Mouse (Mus musculus) limb, embryonic 10.5 days (tissue): ENCODE data around the gene Col25a1. TPM values are rescaled to one million over a fixed set of nuclear protein-coding genes. Genes with fewer than 3 reads are reported as not detected.
A peak's percentile ranks its signal among the peaks of the same experiment; 100 is the strongest.

Experiments
- DNase-seq: peaks from one replicate; pipeline ENCODE4 v3.0.0-alpha.2; 2017; ENCODE audit warnings: low spot score
- H3K27ac ChIP-seq: fragments of 300-500 bp; sonication (generic); 2 replicates; pipeline ENCODE4 v1.5.1; 2016; ENCODE audit warnings: mild to moderate bottlenecking
- H3K27me3 ChIP-seq: fragments of 300-500 bp; sonication (generic); 2 replicates; pipeline ENCODE4 v1.6.1; 2016; ENCODE audit warnings: low read depth, mild to moderate bottlenecking; ENCODE audit not compliant: poor library complexity, severe bottlenecking
- H3K36me3 ChIP-seq: fragments of 300-500 bp; sonication (generic); 2 replicates; pipeline ENCODE4 v1.6.1; 2016; ENCODE audit warnings: mild to moderate bottlenecking, moderate library complexity
- H3K4me1 ChIP-seq: fragments of 300-500 bp; sonication (generic); 2 replicates; pipeline ENCODE4 v1.6.1; 2016
- H3K4me3 ChIP-seq: fragments of 300-500 bp; sonication (generic); 2 replicates; pipeline ENCODE4 v1.5.1; 2016; ENCODE audit warnings: mild to moderate bottlenecking, moderate library complexity
- H3K9me3 ChIP-seq: fragments of 300-500 bp; sonication (generic); replicated peaks from 2 replicates; pipeline ENCODE4 v1.6.1; 2016; ENCODE audit warnings: mild to moderate bottlenecking
- WGBS: fragments of 180-500 bp; shearing (Covaris S2); methylation state at CpG from one replicate; pipeline ENCODE4 v1.1.7; 2016; 5-methylcytosine and 5-hydroxymethylcytosine counted together
- polyA plus RNA-seq: library from polyadenylated mRNA; unstranded; fragments of >200 nt; fragmentation: Nextera tagmentation; extraction: Ambion mirVana; gene quantifications from 2 replicates; pipeline ENCODE4 v1.2.1, GENCODE M21; 2016

Gene Col25a1
- polyA plus RNA-seq, 1 experiment from 2014 or later, result 18.3 TPM

DNA sequence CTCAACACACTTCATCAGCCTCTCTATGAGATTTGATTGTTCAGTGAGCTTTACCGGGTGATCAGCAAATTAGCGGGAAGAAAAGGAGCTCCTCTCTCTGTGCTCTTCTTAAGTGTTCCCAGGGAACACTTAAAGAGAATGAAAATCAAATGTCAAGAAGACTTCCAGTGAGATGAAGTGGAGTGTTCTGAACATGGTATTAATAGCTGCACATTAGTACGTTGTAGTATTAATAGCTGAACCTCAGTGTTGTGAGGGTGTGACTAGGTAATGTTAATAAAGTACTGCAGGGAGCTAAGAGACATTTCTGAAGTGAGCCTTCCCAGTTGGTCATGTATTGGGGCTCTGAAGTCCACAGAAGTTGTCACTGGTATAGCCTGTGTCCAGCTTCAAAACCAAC is 139.2 kb downstream of the Col25a1 start:
- Histone ChIP-seq H3K4me1 (peaks cover 15% of the 10 kb centered on the region), H3K27me3 (no peaks in the 10 kb centered on the region), H3K4me3 (no peak overlapping the region), H3K9me3 (no peaks in the 10 kb centered on the region), H3K27ac (no peak overlapping the region), H3K36me3 (peaks cover 8% of the 10 kb centered on the region)
- no peak for DNase-seq
- WGBS, result 88% methylated on average over 3 of the region's 3 CpGs

DNA sequence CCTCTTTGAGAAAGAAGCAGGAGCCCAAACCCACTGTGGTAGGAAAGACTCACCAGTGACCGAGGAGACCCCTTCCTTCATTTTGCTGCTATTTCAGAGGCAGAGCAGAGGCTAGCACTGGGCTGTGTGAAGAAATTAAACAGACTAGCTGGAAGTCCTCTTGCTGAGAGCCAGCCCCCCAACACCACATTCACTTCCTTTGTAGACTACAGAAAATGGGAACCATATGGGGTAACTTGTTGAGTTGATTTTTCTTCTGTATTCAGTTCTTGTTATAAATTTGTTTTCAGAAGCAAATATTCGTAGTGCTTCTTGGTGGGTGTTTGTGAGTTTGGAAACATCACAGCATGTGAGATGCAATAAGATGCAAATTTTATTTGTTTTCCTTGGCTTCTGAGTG is 142.6 kb downstream of the Col25a1 start:
- Histone ChIP-seq H3K4me1 (peaks cover 5% of the 10 kb centered on the region), H3K9me3 (no peaks in the 10 kb centered on the region), H3K27ac (0 out of 2 replicates have a peak overlapping the region, but pooled peaks have one; percentile 17), H3K36me3 (peaks cover 8% of the 10 kb centered on the region), H3K4me3 (no peak overlapping the region), H3K27me3 (no peaks in the 10 kb centered on the region)
- DNase-seq, result no peak
- 63% methylated on average over 2 of the region's 2 CpGs for WGBS

DNA sequence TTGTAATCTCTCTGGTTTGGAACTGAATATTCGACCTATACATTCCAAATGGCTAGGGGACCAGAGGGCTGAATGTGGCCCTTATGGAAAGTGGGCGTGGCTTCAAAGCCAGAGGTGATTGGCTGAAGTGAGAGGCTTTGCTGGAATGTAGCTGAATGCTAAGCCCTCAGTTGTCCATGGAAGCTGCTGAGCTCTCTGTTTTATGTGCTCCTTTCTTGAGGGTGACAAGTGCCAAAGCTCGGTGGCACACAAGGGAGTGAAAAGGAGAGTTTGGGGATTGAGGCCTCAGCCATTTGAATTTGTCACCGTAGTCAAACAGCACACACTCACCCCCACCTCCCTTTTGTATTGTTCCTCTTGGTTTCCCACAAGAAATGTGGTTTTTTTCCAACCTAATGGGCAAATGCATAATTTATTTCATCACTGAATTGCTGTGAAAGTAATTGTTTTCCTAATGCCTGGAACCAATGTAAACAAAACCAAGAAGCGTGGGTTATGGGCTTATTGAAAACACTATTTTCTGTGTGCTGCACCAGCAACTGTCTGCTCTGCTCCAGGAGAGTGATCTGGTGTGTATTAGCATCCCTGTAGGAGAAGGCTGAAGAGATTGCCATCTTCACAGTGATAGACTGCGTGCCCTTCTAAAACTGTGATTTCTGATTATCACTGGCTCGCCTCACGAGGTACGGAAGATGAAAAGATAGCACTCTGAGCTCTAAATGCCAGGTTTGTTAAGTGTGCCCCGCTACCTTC is 147.2 kb downstream of the Col25a1 start:
- peaks cover 14% of the 10 kb centered on the region for H3K4me1 ChIP-seq
- H3K4me3 ChIP-seq, result no peak overlapping the region
- WGBS, result 77% methylated on average over 10 of the region's 10 CpGs
- H3K9me3 ChIP-seq, result no peaks in the 10 kb centered on the region
- no peaks in the 10 kb centered on the region for H3K27me3 ChIP-seq
- no peak for DNase-seq
- H3K36me3 ChIP-seq, result no peaks in the 10 kb centered on the region
- no peak overlapping the region for H3K27ac ChIP-seq

DNA sequence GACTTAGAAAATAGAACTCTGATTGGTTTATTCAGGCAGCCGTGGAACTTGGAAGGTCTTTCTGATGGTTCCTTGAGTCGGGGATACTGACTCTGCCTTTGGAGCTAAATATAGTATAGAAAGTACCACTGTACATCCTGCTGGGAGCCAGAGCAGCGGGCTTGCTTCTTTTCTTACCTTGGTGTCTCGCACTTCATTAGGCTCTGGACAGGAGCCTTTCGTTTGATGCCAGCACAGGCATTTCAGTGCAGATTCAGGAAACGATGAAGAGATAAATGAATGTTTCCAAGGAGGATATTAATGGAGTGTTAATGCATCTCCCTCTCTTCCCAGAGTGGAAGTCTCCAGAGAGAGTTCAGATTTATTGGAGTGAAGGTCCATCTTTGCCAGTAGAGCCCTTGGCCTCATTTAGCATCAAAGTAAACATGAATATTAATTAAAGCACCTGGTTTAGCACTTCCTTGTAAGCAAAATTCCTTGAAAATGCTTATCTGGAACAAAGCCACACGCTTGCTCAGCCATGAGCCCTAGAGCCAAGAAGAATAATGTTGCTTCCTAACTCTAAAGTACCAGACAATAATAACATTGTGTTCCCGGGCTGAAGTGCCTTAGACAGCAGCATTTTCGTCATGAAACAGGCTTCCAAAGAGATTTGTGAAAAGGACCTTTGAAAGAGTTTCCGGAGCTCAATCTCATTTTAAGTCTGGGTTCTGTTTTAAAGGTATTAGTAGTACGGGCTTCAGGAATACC is 151.9 kb downstream of the Col25a1 start:
- Histone ChIP-seq H3K36me3 (no peaks in the 10 kb centered on the region), H3K4me1 (peaks cover 25% of the 10 kb centered on the region), H3K27me3 (no peaks in the 10 kb centered on the region), H3K4me3 (no peak overlapping the region), H3K27ac (peak overlapping the region; percentile 40; the same call in 1 of the 2 replicates), H3K9me3 (no peaks in the 10 kb centered on the region)
- DNase-seq, result no peak
- 75% methylated on average over 11 of the region's 11 CpGs for WGBS

DNA sequence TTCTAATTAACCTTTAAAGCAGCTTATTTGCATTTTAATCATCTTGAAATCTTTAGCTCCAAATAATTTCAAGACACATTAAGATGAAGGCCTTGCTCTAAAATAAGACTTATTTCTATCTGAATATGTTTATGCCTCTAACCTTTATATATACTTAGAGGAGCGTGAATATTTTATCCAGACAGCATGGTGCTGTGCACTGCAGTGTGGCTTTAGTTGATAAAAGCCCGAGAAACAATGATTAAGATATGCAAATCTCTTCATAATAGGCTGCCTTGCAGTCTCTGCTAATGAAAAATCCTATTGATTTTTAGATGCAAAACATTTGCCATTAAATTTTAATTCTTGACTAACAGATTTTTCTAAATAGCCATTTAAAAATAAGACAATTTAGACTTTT is 156.8 kb downstream of the Col25a1 start:
- DNase-seq, result no peak
- WGBS, result 85% methylated on average over 2 of the region's 2 CpGs
- Histone ChIP-seq H3K4me3 (no peak overlapping the region), H3K27ac (no peak overlapping the region), H3K9me3 (no peaks in the 10 kb centered on the region), H3K27me3 (no peaks in the 10 kb centered on the region), H3K4me1 (peaks cover 40% of the 10 kb centered on the region), H3K36me3 (no peaks in the 10 kb centered on the region)

DNA sequence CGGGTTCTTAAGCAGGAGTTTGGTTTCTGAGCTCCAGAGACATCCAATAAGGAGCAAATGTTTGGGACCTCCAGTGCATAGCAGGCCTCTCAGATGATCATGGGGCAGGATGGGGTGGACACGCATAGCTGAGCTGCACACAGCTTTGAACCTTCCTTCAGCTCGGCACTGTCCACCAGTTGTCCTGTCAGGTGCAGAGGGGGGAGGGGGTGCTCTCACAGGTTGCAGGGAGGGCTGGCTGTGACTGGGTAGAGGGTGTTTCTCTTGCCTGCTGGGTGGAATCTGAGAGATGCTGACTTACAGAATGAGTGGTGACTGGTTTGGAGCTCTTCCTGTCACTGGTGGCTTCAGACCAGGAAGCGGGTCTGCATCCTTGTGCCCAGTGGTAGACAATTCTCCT is 157.5 kb downstream of the Col25a1 start:
- no peak overlapping the region for H3K4me3 ChIP-seq
- no peaks in the 10 kb centered on the region for H3K9me3 ChIP-seq
- no peak for DNase-seq
- H3K36me3 ChIP-seq, result no peaks in the 10 kb centered on the region
- 83% methylated on average over 4 of the region's 4 CpGs for WGBS
- no peak overlapping the region for H3K27ac ChIP-seq
- peaks cover 34% of the 10 kb centered on the region for H3K4me1 ChIP-seq
- H3K27me3 ChIP-seq, result no peaks in the 10 kb centered on the region

DNA sequence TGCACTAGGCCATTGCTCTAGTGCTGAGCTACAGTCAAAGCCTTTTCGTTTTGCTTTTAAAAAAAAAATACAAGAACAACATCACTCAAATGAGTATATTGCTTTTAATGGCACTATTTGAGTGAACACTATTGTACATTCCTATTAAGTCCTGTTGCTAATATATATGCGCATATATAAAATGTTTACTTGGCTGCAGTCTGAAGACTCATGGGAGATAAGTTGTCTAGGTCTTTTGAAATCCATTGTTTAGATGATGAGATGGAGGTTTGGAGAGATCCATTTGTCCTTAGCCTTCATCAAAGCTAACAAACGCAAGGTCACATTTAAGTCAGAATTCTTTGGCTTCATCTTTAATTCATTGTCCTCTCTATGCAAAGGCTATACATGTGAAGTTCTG is 157.9 kb downstream of the Col25a1 start:
- Histone ChIP-seq H3K9me3 (no peaks in the 10 kb centered on the region), H3K27ac (no peak overlapping the region), H3K27me3 (no peaks in the 10 kb centered on the region), H3K36me3 (no peaks in the 10 kb centered on the region), H3K4me1 (peaks cover 34% of the 10 kb centered on the region), H3K4me3 (no peak overlapping the region)
- no peak for DNase-seq
- 90% methylated on average over 3 of the region's 3 CpGs for WGBS

DNA sequence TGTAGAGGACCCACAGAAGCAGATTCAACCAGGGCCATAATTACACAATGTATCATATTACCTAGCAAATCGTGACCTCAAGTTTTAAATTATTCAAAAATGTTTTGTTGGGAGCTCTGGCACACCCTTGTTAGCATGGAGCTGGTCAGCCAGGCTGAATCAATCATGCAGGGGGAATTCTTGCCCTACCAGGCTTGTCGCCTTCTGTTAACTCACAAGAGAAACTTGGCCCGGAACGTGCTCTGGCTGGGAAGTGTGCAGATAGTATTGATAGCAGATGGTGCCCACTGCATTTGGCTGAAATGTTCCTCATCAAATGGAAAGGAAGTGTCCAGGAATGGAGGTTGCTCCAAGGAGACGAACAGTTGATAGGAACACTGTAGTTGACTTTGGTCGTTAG is 158.9 kb downstream of the Col25a1 start:
- H3K4me1 ChIP-seq, result peaks cover 33% of the 10 kb centered on the region
- WGBS, result 59% methylated on average over 6 of the region's 6 CpGs
- no peaks in the 10 kb centered on the region for H3K27me3 ChIP-seq
- H3K27ac ChIP-seq, result peak overlapping the region; percentile 55; the same call in 1 of the 2 replicates
- no peaks in the 10 kb centered on the region for H3K9me3 ChIP-seq
- H3K36me3 ChIP-seq, result no peaks in the 10 kb centered on the region
- DNase-seq, result no peak
- no peak overlapping the region for H3K4me3 ChIP-seq

DNA sequence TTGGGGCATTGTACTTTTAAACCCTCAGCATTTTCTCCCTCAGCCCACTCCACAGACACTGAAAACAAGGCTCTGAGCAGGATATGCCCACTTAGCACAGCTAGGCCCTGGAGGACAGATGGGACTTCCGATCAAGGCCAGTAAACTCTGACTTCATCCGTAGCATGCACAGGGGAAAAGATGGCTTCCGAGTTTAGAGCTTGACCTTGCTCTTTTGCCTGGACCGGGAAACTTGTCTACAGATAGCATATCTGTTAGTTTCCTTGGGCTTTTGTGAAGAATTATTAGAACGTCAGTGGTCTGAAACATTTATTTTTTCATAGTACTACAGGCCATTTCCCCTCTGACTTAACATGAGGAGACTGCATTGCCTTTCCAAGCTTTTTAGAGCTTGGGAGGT is 159.4 kb downstream of the Col25a1 start:
- Histone ChIP-seq H3K27me3 (no peaks in the 10 kb centered on the region), H3K4me3 (no peak overlapping the region), H3K4me1 (peaks cover 33% of the 10 kb centered on the region), H3K36me3 (no peaks in the 10 kb centered on the region), H3K27ac (peak overlapping the region; percentile 55; the same call in 1 of the 2 replicates), H3K9me3 (no peaks in the 10 kb centered on the region)
- WGBS, result 97% methylated on average over 5 of the region's 5 CpGs
- DNase-seq, result no peak

DNA sequence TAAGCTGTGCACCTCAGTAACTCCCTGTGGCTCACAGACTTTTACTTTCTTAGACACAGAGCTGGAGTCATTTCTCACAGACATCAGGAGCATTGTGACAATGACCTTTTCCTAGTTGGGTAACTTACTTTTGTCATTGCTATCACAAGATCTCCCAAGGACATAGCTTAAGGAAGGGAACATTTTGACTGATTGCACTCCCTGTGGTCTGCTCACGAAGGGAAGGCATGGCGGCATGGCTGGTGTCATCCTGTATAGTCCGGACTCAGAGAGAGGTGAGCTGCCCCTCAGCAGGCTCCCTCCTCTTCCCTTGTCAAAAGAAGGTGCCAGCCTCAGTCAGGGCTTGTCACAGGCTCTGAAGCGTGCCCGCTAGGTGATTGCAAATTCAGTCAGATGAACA is 160.6 kb downstream of the Col25a1 start:
- H3K4me1 ChIP-seq, result peaks cover 33% of the 10 kb centered on the region
- H3K4me3 ChIP-seq, result no peak overlapping the region
- 0 out of 2 replicates have a peak overlapping the region, but pooled peaks have one; percentile 30 for H3K27ac ChIP-seq
- no peaks in the 10 kb centered on the region for H3K36me3 ChIP-seq
- WGBS, result 90% methylated on average over 5 of the region's 5 CpGs
- DNase-seq, result no peak
- H3K9me3 ChIP-seq, result no peaks in the 10 kb centered on the region
- no peaks in the 10 kb centered on the region for H3K27me3 ChIP-seq

DNA sequence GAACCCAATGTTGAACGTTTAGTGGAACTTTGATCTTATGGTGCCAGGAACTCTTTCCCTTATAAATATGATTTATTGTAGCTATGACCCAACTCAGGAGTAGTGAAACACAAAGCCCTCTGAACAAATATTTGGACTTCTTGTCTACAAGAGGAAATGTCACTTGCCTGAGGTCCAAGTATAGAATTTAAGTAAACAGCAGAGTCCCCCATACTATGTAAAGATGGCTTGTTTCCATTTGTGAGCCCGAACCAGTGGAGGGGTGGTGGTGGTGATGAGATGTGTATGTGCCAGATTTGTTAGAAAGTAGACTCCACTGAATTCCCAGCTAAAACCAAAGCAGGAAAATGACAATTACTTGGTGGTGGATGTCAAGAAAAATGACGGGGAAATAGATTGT is 169.2 kb downstream of the Col25a1 start:
- DNase-seq, result no peak
- Histone ChIP-seq H3K36me3 (no peaks in the 10 kb centered on the region), H3K27ac (no peak overlapping the region), H3K4me1 (peaks cover 30% of the 10 kb centered on the region), H3K4me3 (no peak overlapping the region), H3K9me3 (no peaks in the 10 kb centered on the region), H3K27me3 (no peaks in the 10 kb centered on the region)
- WGBS, result 87% methylated on average over 3 of the region's 3 CpGs

DNA sequence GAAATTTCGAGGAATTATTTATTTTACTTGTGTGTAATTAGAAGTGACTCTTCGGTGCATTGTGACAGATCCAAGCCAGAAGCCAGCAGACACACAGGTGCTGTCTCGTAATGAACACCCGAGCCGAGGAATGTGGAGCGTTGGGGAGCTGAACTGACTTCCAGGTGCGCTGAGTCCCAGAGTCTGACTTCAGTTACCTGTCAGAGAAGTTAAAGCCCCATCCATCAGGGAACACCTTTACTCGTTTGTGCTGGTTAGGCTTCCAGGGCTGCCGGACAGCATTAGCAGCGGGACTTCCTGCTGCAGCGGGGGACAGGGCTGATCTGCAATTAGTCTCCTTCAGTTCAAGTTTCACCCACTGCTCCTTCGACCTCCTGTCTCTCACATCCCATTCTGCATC is 172.3 kb downstream of the Col25a1 start:
- peaks cover 36% of the 10 kb centered on the region for H3K4me1 ChIP-seq
- no peaks in the 10 kb centered on the region for H3K27me3 ChIP-seq
- peak overlapping the region; percentile 32 for H3K27ac ChIP-seq
- no peaks in the 10 kb centered on the region for H3K9me3 ChIP-seq
- WGBS, result 18% methylated on average over 12 of the region's 12 CpGs
- no peaks in the 10 kb centered on the region for H3K36me3 ChIP-seq
- H3K4me3 ChIP-seq, result peak overlapping the region; percentile 25
- peak; percentile 71 for DNase-seq

DNA sequence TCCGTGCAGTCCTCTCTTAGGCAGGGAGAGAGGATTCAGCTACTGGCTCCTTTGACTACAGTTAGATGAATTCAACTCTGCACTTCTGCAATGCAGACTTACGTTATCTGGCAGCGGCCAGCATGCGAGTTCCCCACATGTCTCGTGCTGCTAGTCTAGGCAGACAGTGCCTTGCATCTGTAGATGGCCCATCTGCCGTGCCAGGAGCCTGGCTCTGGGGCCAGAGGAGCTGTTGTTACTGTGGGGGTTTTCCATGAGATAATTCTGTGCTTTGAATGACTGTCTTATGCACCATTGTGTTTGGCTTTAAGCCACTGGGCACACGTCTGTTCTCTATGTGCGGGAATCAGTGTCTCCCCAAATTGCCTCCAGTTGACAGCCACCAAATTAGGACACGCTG is 173.5 kb downstream of the Col25a1 start:
- Histone ChIP-seq H3K27ac (peak overlapping the region; percentile 56), H3K36me3 (no peaks in the 10 kb centered on the region), H3K27me3 (no peaks in the 10 kb centered on the region), H3K4me1 (peaks cover 49% of the 10 kb centered on the region), H3K9me3 (no peaks in the 10 kb centered on the region), H3K4me3 (no peak overlapping the region)
- WGBS, result 91% methylated on average over 9 of the region's 9 CpGs
- DNase-seq, result no peak
